Mouse (Mus musculus): Measurements from ENCODE around the gene Gm21958.
"Not testable (repeated sequence)": the region's sequence is repeated elsewhere in the genome, so short reads cannot be mapped to it uniquely, and the experiment has no call there.

- not testable (repeated sequence) for TF ChIP-seq EP300, CTCF (IDR thresholded peaks at IDR 0.05; ENCODE audit: low read depth)
Measured at GRCm38 (mm10) chr3:54704106-54704505, 10.0 kb downstream of the Gm21958 start.

Measured in heart, postnatal 0 days (tissue).